9 mouse cellular contexts compared by ENCODE assay signal in the genomic region with DNA sequence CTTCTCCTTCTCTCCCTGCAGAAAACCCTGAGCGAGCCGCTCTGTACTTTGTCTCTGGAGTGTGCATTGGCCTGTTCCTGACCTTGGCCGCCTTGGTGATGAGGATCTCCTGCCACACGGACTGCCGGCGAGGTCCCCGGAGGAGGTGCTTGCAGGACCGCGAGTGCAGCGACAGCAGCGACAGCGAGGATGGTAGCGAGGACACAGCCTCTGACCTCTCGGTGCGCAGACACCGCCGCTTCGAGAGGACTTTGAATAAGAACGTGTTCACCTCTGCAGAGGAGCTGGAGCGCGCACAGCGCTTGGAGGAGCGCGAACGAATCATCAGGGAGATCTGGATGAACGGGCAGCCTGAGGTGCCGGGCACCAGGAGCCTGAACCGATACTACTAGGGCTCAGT. TPM values are rescaled to one million over a fixed set of nuclear protein-coding genes. Genes with fewer than 3 reads are reported as not detected.
A peak's percentile ranks its signal among the peaks of the same experiment; 100 is the strongest.
DNase-seq lines count a peak whose midpoint lies in the region; ATAC-seq and TF ChIP-seq lines count a peak whose summit lies in the region.
"Had no signal": no experiment of that assay in that cellular context is flagged by ENCODE, and none has a peak within 500 bp of the region (broad histone marks: within the 10 kb centered on the region; RNA-seq: fewer than 3 reads in every experiment).

No protein-coding gene starts in this region.

- 3% methylated on average over 28 of the region's 28 CpGs for WGBS in heart, embryonic 10.5 days
- WGBS in embryonic facial prominence, embryonic 14.5 days: 10% methylated on average over 28 of the region's 28 CpGs
- WGBS in neural tube, embryonic 15.5 days: under 1% methylated on average over 28 of the region's 28 CpGs

- H3K27ac ChIP-seq in heart, embryonic 10.5 days: no peak overlapping the region
- no peak overlapping the region for H3K27ac ChIP-seq in ES-E14 (ENCODE audit: insufficient read depth, low read depth, low read length, poor library complexity, severe bottlenecking)
- no peak overlapping the region for H3K27ac ChIP-seq in embryonic facial prominence, embryonic 14.5 days (replicated peaks; ENCODE audit: low read depth, low read length)
- H3K27ac ChIP-seq in neural tube, embryonic 15.5 days (replicated peaks): no peak overlapping the region
- H3K27ac ChIP-seq: macrophage had no signal

- H3K9me3 ChIP-seq in heart, embryonic 10.5 days: peaks cover under 1% of the 10 kb centered on the region; the same call in 1 of the 2 replicates
- H3K9me3 ChIP-seq in ES-E14 (ENCODE audit: control insufficient read depth, insufficient read depth, low read depth, low read length): no peaks in the 10 kb centered on the region
- H3K9me3 ChIP-seq in embryonic facial prominence, embryonic 14.5 days (ENCODE audit: control insufficient read depth, low read length): no peaks in the 10 kb centered on the region
- H3K9me3 ChIP-seq in neural tube, embryonic 15.5 days (replicated peaks): no peaks in the 10 kb centered on the region

- H3K4me1 ChIP-seq in heart, embryonic 10.5 days: peaks cover 11% of the 10 kb centered on the region
- H3K4me1 ChIP-seq in ES-E14 (ENCODE audit: control insufficient read depth in 2 of 2, insufficient read depth in 2 of 2, low read length in 2 of 2, poor library complexity in 1 of 2): no peaks in the 10 kb centered on the region
- no peaks in the 10 kb centered on the region for H3K4me1 ChIP-seq in embryonic facial prominence, embryonic 14.5 days (ENCODE audit: control insufficient read depth, insufficient read depth, low read length)
- H3K4me1 ChIP-seq in neural tube, embryonic 15.5 days: peaks cover 11% of the 10 kb centered on the region

- H3K27me3 ChIP-seq in heart, embryonic 10.5 days (ENCODE audit: insufficient read depth, poor library complexity, severe bottlenecking): peaks cover 39% of the 10 kb centered on the region
- H3K27me3 ChIP-seq in embryonic facial prominence, embryonic 14.5 days (replicated peaks; ENCODE audit: control insufficient read depth, insufficient read depth, low read length): no peaks in the 10 kb centered on the region; the same call in 1 of the 2 replicates
- H3K27me3 ChIP-seq in neural tube, embryonic 15.5 days (replicated peaks): peaks cover 9% of the 10 kb centered on the region

- no peak overlapping the region for H3K9ac ChIP-seq in ES-E14 (ENCODE audit: insufficient read depth, low read depth, low read length, poor library complexity, severe bottlenecking)
- H3K9ac ChIP-seq in embryonic facial prominence, embryonic 14.5 days (ENCODE audit: low read depth, low read length): peak overlapping the region; percentile 48; the same call in 1 of the 2 replicates
- peak overlapping the region; percentile 46 for H3K9ac ChIP-seq in neural tube, embryonic 15.5 days (replicated peaks)

- no peak for ATAC-seq in embryonic facial prominence, embryonic 14.5 days (ENCODE audit: low read depth)
- 0 out of 2 replicates have a peak, but pooled peaks have one; percentile 41 for ATAC-seq in neural tube, embryonic 15.5 days (ENCODE audit: low FRiP score)

- in situ Hi-C loops in ES-E14 (cut with MboI; ENCODE audit: low sequenced_read_pairs in 2 of 2, unreplicated experiment in 2 of 2): no loop called here

- peak overlapping the region; percentile 57 for H3K4me3 ChIP-seq in heart, embryonic 10.5 days
- H3K4me3 ChIP-seq in ES-E14 (ENCODE audit: insufficient read depth in 1 of 2, low read depth in 1 of 2, low read length in 2 of 2, poor library complexity in 1 of 2, severe bottlenecking in 1 of 2): peak overlapping the region; percentile 40 to 53; a peak in 3 of 4 replicates
- peak overlapping the region; percentile 16 for H3K4me3 ChIP-seq in embryonic facial prominence, embryonic 14.5 days (ENCODE audit: low read depth, low read length)
- peak overlapping the region; percentile 39 for H3K4me3 ChIP-seq in neural tube, embryonic 15.5 days (replicated peaks)

- peak overlapping the region; percentile 47 for H3K4me2 ChIP-seq in embryonic facial prominence, embryonic 14.5 days (ENCODE audit: low read depth, low read length)
- peak overlapping the region; percentile 80 for H3K4me2 ChIP-seq in neural tube, embryonic 15.5 days

- no peak for DNase-seq in heart, embryonic 10.5 days (ENCODE audit: low spot score)
- no peak for DNase-seq in heart, adult 8-10 months (ENCODE audit: low spot score)
- DNase-seq in ES-E14 (ENCODE audit: low read depth, low spot score): no peak
- DNase-seq in embryonic facial prominence, embryonic 14.5 days (ENCODE audit: low spot score): no peak
- DNase-seq in kidney, postnatal 14 days: peak; percentile 20
- no peak for DNase-seq in spleen, adult 12 weeks (ENCODE audit: low spot score)
- DNase-seq in urinary bladder, postnatal 14 days (ENCODE audit: low spot score): no peak

- H3K36me3 ChIP-seq in heart, embryonic 10.5 days: no peaks in the 10 kb centered on the region
- H3K36me3 ChIP-seq in ES-E14 (ENCODE audit: control insufficient read depth, insufficient read depth, low read length, poor library complexity, severe bottlenecking): no peaks in the 10 kb centered on the region
- 0 out of 2 replicates have a peak, but pooled peaks cover 3% of the 10 kb centered on the region for H3K36me3 ChIP-seq in embryonic facial prominence, embryonic 14.5 days (ENCODE audit: control insufficient read depth, insufficient read depth, low read length)
- H3K36me3 ChIP-seq in neural tube, embryonic 15.5 days: no peaks in the 10 kb centered on the region

TF ChIP-seq in ES-E14, 5 proteins besides CTCF, POLR2A, EP300 and RAD21:
- TF ChIP-seq ZNF384 (IDR thresholded peaks at IDR 0.05; ENCODE audit: low read depth, low read length) (no peak), ZC3H11A (IDR thresholded peaks at IDR 0.05; ENCODE audit: borderline replicate concordance, low read depth, low read length) (no peak), CHD2 (IDR thresholded peaks at IDR 0.05; ENCODE audit: low read depth, low read length) (no peak)

RNA-seq across cellular contexts. Expression of a gene that starts 50.9 kb away (rescaled TPM):
- polyA plus RNA-seq in heart, embryonic 10.5 days (2016; fragmentation: Nextera tagmentation; extraction: Ambion mirVana): 3.7 and 5.8 TPM in 2 replicates
- 1 to 10 TPM; 1.5 to 2.2 (median 1.6) TPM for total RNA-seq in heart, adult 8-10 months (2022)
- total RNA-seq in ES-E14 (2012; rRNA removed): 3.6 and 4.4 TPM in 2 replicates
- polyA plus RNA-seq in embryonic facial prominence, embryonic 14.5 days (2014; fragmentation: Nextera tagmentation; extraction: Ambion mirVana): 10.6 and 11.0 TPM in 2 replicates
- polyA plus RNA-seq in neural tube, embryonic 15.5 days (2015; fragmentation: Nextera tagmentation; extraction: Ambion mirVana): 0.79 and 3.4 TPM in 2 replicates
- polyA plus RNA-seq: macrophage had no signal
